Mouse (Mus musculus): Measurements from ENCODE around the gene Opcml. TPM values are rescaled to one million over a fixed set of nuclear protein-coding genes. Genes with fewer than 3 reads are reported as not detected.

The Opcml gene
- polyA plus RNA-seq, 1 experiment from 2014 or later: 88.6 TPM

DNA sequence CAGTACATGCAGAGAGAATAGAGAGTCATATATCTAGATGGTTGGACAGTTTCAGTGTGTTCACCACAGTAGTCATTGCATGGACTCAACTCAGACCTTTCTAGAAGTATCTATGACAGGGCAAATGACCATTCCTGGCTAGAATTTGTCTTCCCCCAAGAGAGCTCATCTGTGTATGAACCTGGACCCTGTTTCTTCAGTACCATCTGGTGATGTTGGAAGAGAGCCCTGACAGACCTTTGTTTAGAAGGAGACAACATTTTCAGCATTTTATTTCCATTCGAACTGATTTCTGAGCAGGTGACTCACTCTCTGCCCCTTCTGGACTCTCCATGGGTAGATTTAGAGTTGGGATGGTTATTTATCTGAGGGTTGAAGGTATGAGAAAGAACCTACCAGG lies 827.1 kb downstream of the Opcml start:
- H3K9ac ChIP-seq (replicated peaks; ENCODE audit: low read depth, low read length): no peak overlapping the region
- 76% methylated on average over 1 of the region's 1 CpGs for WGBS
- peaks cover 6% of the 10 kb centered on the region; the same call in 1 of the 2 replicates for H3K4me1 ChIP-seq (replicated peaks; ENCODE audit: control insufficient read depth, insufficient read depth, low read length)
- H3K27ac ChIP-seq (ENCODE audit: low read length): no peak overlapping the region
- H3K36me3 ChIP-seq (ENCODE audit: control insufficient read depth, insufficient read depth): no peaks in the 10 kb centered on the region
- H3K27me3 ChIP-seq (replicated peaks; ENCODE audit: control insufficient read depth, insufficient read depth, low read length): no peaks in the 10 kb centered on the region
- H3K9me3 ChIP-seq (ENCODE audit: control insufficient read depth, low read length): no peaks in the 10 kb centered on the region
- H3K4me3 ChIP-seq (replicated peaks; ENCODE audit: low read length): no peak overlapping the region
- H3K4me2 ChIP-seq (ENCODE audit: low read length): no peak overlapping the region
- ATAC-seq: no peak

DNA sequence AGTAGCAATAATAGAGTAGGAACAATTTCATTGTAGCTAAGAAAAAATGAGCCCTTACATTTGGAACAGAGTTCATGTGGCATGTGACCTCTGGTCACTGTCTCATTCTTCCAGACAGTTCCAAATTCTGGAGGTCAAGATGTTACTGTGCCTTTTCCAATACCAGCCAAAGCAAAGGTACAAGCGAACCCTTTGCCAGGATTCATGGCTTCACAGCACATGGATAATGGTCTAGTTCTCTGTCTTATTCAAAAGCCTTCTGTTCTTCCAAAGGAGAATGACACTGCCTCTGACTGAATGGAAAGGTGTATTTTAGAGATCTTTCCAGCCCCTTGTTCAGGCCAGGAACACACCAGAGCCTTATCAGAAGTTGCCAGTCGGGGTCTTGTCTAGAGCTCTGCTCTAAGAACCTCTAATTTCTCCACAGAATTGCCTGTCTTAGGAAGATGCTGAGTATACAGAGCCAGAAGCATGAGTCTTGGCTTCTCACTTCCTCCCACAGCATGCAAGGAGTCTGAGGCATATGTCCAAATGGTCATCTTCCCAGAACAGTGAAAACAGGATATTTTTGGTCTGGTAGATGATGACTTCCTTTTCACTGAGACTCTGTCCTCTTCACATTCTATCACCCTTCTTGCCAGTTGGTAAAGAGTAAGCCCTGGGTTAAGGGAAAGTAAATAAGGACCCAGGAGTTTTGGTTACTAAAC lies 827.8 kb downstream of the Opcml start:
- Histone ChIP-seq H3K4me1 (replicated peaks; ENCODE audit: control insufficient read depth, insufficient read depth, low read length) (peaks cover 6% of the 10 kb centered on the region; the same call in 1 of the 2 replicates), H3K9ac (replicated peaks; ENCODE audit: low read depth, low read length) (no peak overlapping the region), H3K27me3 (replicated peaks; ENCODE audit: control insufficient read depth, insufficient read depth, low read length) (no peaks in the 10 kb centered on the region), H3K4me3 (replicated peaks; ENCODE audit: low read length) (no peak overlapping the region), H3K4me2 (ENCODE audit: low read length) (no peak overlapping the region), H3K36me3 (ENCODE audit: control insufficient read depth, insufficient read depth) (no peaks in the 10 kb centered on the region), H3K27ac (ENCODE audit: low read length) (no peak overlapping the region), H3K9me3 (ENCODE audit: control insufficient read depth, low read length) (no peaks in the 10 kb centered on the region)
- WGBS: 86% methylated on average over 2 of the region's 2 CpGs
- no peak for ATAC-seq

DNA sequence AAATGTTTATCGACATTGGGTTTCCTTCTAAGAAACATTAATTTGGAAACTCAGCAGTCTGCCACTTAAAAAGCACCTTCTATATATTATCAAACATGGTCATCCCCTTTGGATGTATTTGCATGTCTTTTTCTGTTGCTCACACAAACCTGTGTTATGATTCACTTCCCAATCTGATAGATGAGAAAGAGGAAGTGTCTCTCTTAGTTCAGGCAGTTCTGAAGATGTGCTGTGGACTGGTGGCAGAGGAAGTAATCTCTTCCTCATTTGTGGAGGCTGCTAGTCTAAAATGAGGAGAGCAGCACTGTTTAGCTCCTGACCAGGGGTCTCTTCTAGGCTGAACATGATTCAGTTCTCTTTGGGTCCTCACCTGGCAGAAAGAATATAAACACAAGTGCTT lies 831.4 kb downstream of the Opcml start:
- Histone ChIP-seq H3K27ac (ENCODE audit: low read length) (no peak overlapping the region), H3K4me2 (ENCODE audit: low read length) (no peak overlapping the region), H3K9ac (replicated peaks; ENCODE audit: low read depth, low read length) (no peak overlapping the region), H3K36me3 (ENCODE audit: control insufficient read depth, insufficient read depth) (no peaks in the 10 kb centered on the region), H3K9me3 (ENCODE audit: control insufficient read depth, low read length) (no peaks in the 10 kb centered on the region), H3K4me1 (replicated peaks; ENCODE audit: control insufficient read depth, insufficient read depth, low read length) (no peaks in the 10 kb centered on the region), H3K27me3 (replicated peaks; ENCODE audit: control insufficient read depth, insufficient read depth, low read length) (no peaks in the 10 kb centered on the region), H3K4me3 (replicated peaks; ENCODE audit: low read length) (no peak overlapping the region)
- WGBS: 100% methylated on average over 1 of the region's 1 CpGs
- ATAC-seq: no peak

DNA sequence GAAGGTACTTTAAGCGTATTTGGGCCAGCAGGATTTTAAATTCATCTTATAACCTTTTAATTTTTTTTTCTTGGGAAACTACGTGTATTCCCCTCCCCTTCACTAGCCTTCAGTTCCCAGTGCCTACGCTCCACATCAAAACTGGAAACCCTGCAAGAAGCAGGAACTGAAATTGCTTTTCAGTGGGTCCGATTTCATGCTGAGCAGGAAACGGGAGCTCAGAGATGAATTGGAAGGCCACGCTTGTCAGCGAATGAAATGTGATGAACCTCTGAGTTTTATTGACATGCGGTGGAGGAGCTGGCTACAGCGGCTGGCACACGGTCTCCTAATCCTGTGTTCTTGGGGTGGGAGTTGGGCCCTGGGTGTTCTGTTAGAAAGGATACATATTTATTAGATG lies 834.3 kb downstream of the Opcml start:
- Histone ChIP-seq H3K9ac (replicated peaks; ENCODE audit: low read depth, low read length) (no peak overlapping the region), H3K27me3 (replicated peaks; ENCODE audit: control insufficient read depth, insufficient read depth, low read length) (no peaks in the 10 kb centered on the region), H3K27ac (ENCODE audit: low read length) (no peak overlapping the region), H3K4me1 (replicated peaks; ENCODE audit: control insufficient read depth, insufficient read depth, low read length) (no peaks in the 10 kb centered on the region), H3K9me3 (ENCODE audit: control insufficient read depth, low read length) (no peaks in the 10 kb centered on the region), H3K4me3 (replicated peaks; ENCODE audit: low read length) (no peak overlapping the region), H3K36me3 (ENCODE audit: control insufficient read depth, insufficient read depth) (no peaks in the 10 kb centered on the region), H3K4me2 (ENCODE audit: low read length) (no peak overlapping the region)
- no peak for ATAC-seq
- 62% methylated on average over 10 of the region's 10 CpGs for WGBS

DNA sequence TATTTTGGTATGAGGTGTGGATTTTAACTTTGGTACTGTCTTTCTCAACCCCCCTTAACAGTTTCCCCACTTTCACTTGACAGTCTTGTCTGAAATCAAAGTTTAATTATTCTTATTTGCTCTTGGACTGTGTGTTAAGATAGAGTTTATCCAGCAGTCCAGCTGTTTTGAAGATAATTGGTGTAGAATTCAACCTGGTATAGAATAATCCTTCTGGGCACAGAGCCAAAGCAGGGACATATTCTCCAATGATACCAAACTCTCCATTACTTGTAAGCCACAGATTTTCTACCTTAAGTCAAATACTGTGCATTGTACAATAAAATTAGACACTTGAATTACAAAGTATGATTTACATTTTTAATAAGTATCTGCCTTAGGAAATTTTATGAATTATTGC lies 852.2 kb downstream of the Opcml start:
- ATAC-seq: no peak
- no peaks in the 10 kb centered on the region for H3K27me3 ChIP-seq (replicated peaks; ENCODE audit: control insufficient read depth, insufficient read depth, low read length)
- no peak overlapping the region for H3K4me2 ChIP-seq (ENCODE audit: low read length)
- H3K9me3 ChIP-seq (ENCODE audit: control insufficient read depth, low read length): no peaks in the 10 kb centered on the region
- H3K9ac ChIP-seq (replicated peaks; ENCODE audit: low read depth, low read length): no peak overlapping the region
- no peaks in the 10 kb centered on the region for H3K36me3 ChIP-seq (ENCODE audit: control insufficient read depth, insufficient read depth)
- no peak overlapping the region for H3K27ac ChIP-seq (ENCODE audit: low read length)
- H3K4me1 ChIP-seq (replicated peaks; ENCODE audit: control insufficient read depth, insufficient read depth, low read length): peaks cover 7% of the 10 kb centered on the region
- no peak overlapping the region for H3K4me3 ChIP-seq (replicated peaks; ENCODE audit: low read length)

DNA sequence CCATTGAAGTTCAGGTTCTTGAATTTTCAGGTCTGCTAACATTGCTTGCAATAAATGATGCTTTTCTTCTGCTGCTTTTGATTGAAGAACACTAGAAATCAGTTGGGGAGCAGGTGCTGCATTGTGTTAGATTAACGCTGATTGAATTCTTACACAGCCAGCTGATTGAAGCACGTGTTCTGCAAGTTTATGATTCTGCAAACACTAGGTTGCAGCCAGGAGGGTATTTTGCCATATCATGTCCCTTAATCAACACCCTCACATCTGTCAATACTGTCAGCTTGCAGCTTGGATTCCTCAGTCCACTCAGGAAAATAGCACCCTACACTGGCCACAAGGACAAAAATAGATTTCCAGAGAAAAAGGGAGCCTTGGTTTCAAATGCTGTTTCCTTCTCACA lies 853.5 kb downstream of the Opcml start:
- H3K9me3 ChIP-seq (ENCODE audit: control insufficient read depth, low read length): no peaks in the 10 kb centered on the region
- H3K27me3 ChIP-seq (replicated peaks; ENCODE audit: control insufficient read depth, insufficient read depth, low read length): no peaks in the 10 kb centered on the region
- WGBS: 10% methylated on average over 2 of the region's 2 CpGs
- no peak overlapping the region for H3K4me2 ChIP-seq (ENCODE audit: low read length)
- ATAC-seq: peak; percentile 68
- H3K36me3 ChIP-seq (ENCODE audit: control insufficient read depth, insufficient read depth): no peaks in the 10 kb centered on the region
- H3K9ac ChIP-seq (replicated peaks; ENCODE audit: low read depth, low read length): no peak overlapping the region
- H3K4me1 ChIP-seq (replicated peaks; ENCODE audit: control insufficient read depth, insufficient read depth, low read length): peaks cover 7% of the 10 kb centered on the region
- H3K27ac ChIP-seq (ENCODE audit: low read length): no peak overlapping the region
- H3K4me3 ChIP-seq (replicated peaks; ENCODE audit: low read length): no peak overlapping the region

DNA sequence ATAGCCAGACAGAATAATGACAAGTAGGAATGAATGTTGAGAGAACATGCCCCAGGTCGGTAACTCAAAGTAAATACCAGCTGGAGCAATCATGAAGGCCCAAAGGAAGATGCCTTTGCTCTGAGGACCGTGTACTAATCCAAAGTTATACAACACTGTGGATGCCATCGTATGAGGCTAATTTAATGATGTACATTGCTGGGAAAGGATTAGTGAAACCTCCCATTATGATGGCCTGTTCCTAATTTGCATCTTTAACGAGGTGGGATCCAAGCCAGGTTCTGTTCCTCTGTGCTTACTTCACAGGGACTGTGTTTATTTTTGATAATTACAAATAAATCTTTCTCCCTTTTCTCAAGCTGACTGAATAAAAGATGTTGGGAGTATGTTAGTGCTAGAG lies 859.5 kb downstream of the Opcml start:
- Histone ChIP-seq H3K4me2 (ENCODE audit: low read length) (no peak overlapping the region), H3K4me1 (replicated peaks; ENCODE audit: control insufficient read depth, insufficient read depth, low read length) (peaks cover 2% of the 10 kb centered on the region; the same call in 1 of the 2 replicates), H3K27ac (ENCODE audit: low read length) (no peak overlapping the region), H3K4me3 (replicated peaks; ENCODE audit: low read length) (no peak overlapping the region), H3K9ac (replicated peaks; ENCODE audit: low read depth, low read length) (no peak overlapping the region), H3K36me3 (ENCODE audit: control insufficient read depth, insufficient read depth) (no peaks in the 10 kb centered on the region), H3K9me3 (ENCODE audit: control insufficient read depth, low read length) (no peaks in the 10 kb centered on the region), H3K27me3 (replicated peaks; ENCODE audit: control insufficient read depth, insufficient read depth, low read length) (no peaks in the 10 kb centered on the region)
- no peak for ATAC-seq
- 24% methylated on average over 4 of the region's 4 CpGs for WGBS

DNA sequence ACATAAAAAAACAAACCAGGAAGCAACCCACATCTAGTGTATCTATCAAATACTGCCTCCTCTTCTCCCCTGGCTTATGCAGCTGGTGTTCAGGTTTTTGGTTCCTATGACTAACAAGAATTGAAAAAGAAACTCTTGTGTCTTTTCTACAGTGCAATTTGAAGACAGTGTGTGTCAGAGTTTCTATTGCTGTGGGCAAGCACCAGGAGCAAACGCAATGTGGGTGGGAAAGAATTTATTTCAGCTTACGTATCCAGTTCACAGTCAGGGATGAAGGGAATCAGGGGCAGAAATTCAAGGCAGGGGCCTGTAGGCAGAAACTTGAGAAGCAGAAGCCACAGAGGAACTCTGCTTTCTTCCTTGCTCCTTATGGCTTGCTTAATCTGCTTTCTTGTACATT lies 869.4 kb downstream of the Opcml start:
- no peak overlapping the region for H3K4me2 ChIP-seq (ENCODE audit: low read length)
- 91% methylated on average over 2 of the region's 2 CpGs for WGBS
- ATAC-seq: no peak
- H3K9me3 ChIP-seq (ENCODE audit: control insufficient read depth, low read length): no peaks in the 10 kb centered on the region
- peaks cover 10% of the 10 kb centered on the region for H3K4me1 ChIP-seq (replicated peaks; ENCODE audit: control insufficient read depth, insufficient read depth, low read length)
- H3K27ac ChIP-seq (ENCODE audit: low read length): no peak overlapping the region
- no peaks in the 10 kb centered on the region for H3K36me3 ChIP-seq (ENCODE audit: control insufficient read depth, insufficient read depth)
- no peak overlapping the region for H3K4me3 ChIP-seq (replicated peaks; ENCODE audit: low read length)
- no peaks in the 10 kb centered on the region for H3K27me3 ChIP-seq (replicated peaks; ENCODE audit: control insufficient read depth, insufficient read depth, low read length)
- no peak overlapping the region for H3K9ac ChIP-seq (replicated peaks; ENCODE audit: low read depth, low read length)

DNA sequence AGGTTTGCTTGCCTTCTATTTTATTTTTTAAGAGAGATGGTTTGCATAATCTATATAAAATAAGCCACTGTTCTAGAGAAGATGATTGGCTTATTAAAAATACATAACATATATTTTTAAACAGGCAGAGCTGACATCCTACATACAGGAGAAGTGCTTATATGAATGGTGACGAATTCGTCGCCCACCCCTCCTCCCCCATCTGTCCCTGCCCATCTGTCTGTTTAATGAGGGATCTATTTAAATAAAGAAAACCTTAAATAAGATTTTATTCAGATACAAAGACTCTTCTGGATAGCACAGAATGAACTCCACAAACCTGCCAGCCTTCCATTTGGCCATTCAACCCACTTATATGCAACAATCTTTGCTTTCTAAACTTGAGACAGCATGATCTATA lies 872.3 kb downstream of the Opcml start:
- ATAC-seq: no peak
- no peaks in the 10 kb centered on the region for H3K36me3 ChIP-seq (ENCODE audit: control insufficient read depth, insufficient read depth)
- no peaks in the 10 kb centered on the region for H3K9me3 ChIP-seq (ENCODE audit: control insufficient read depth, low read length)
- H3K4me3 ChIP-seq (replicated peaks; ENCODE audit: low read length): no peak overlapping the region
- H3K4me2 ChIP-seq (ENCODE audit: low read length): no peak overlapping the region
- 55% methylated on average over 3 of the region's 3 CpGs for WGBS
- H3K4me1 ChIP-seq (replicated peaks; ENCODE audit: control insufficient read depth, insufficient read depth, low read length): peaks cover 10% of the 10 kb centered on the region
- H3K27ac ChIP-seq (ENCODE audit: low read length): no peak overlapping the region
- H3K27me3 ChIP-seq (replicated peaks; ENCODE audit: control insufficient read depth, insufficient read depth, low read length): no peaks in the 10 kb centered on the region
- H3K9ac ChIP-seq (replicated peaks; ENCODE audit: low read depth, low read length): no peak overlapping the region

DNA sequence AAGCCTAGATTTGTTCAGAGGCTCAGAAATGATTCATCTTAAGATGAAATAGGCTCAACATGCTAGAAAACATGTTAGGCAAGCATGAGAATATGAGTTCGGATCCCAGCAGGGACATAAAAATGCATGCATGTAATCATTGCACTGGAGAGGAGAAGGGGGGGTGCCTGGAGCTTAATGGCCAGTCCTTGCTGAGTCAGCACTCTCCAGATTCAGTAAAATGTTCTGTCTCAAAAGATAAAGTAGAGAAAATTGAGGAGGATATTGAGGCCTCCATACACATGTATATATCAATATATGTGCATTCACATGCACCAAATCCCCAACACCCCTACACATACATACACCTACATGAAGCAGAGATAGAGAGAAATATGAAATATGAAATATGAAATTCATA lies 889.7 kb downstream of the Opcml start:
- Histone ChIP-seq H3K9ac (replicated peaks; ENCODE audit: low read depth, low read length) (no peak overlapping the region), H3K4me1 (replicated peaks; ENCODE audit: control insufficient read depth, insufficient read depth, low read length) (peaks cover 19% of the 10 kb centered on the region), H3K9me3 (ENCODE audit: control insufficient read depth, low read length) (no peaks in the 10 kb centered on the region), H3K36me3 (ENCODE audit: control insufficient read depth, insufficient read depth) (no peaks in the 10 kb centered on the region), H3K27me3 (replicated peaks; ENCODE audit: control insufficient read depth, insufficient read depth, low read length) (no peaks in the 10 kb centered on the region), H3K27ac (ENCODE audit: low read length) (no peak overlapping the region), H3K4me2 (ENCODE audit: low read length) (no peak overlapping the region), H3K4me3 (replicated peaks; ENCODE audit: low read length) (no peak overlapping the region)
- ATAC-seq: no peak
- 100% methylated on average over 1 of the region's 1 CpGs for WGBS
